Mouse (Mus musculus): ENCODE results near the gene Nktr.

- TF ChIP-seq CTCF (IDR thresholded peaks at IDR 0.05; ENCODE audit: control insufficient read depth, insufficient read depth, insufficient read length) (no peak), USF1 (IDR thresholded peaks at IDR 0.05; ENCODE audit: low read depth) (no peak), MAX (IDR thresholded peaks at IDR 0.05) (no peak), CEBPB (IDR thresholded peaks at IDR 0.05; ENCODE audit: low read depth) (no peak)
Observed at GRCm38 (mm10) chr9:121757835-121758814, 39.2 kb downstream of the Nktr start.
